1 mouse cellular context compared by ENCODE assay signal in the genomic region with DNA sequence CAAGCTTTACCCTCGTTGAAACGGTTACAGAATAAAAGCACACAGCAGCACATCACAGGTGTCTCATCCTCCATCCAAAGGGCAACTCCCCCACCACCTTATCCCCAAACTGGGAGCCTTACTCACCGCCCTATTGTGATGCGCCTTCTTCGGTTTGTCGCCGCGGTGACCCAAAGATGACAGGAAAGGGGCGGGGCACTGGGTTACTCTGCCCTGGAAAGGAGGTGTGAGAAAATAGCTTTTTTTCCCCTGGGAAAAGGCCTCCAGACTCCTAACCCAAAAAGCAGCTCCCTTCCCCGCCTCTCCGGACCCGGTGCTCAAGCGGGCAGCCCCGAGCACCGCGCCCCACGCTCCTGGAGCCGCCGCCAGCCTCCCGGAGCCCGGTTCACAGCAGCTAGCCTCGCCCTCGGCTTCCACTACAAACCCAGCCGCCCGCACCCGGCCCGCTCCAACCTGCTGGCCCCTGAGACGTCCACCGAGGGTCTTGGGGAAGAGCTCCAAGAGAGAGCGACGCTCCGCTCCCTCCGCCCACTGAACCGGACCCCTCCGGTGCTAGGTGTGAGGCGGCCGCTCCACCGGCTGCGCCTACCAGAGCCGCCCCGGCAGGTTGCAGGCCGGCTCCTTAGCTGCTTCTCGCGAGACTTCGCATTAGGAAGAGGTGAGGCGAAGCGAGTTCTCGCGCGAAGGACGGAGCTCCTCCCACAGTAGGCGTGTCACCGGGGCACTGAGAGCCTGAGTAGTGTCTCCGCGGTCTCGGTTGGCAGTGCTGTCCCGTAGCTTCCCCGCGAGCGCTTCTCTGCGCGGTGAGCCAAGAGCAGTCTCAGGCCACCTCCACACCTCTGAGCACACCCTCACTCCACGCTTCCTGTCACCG.
TF ChIP-seq lines count a peak whose summit lies in the region.

Gene Btbd10, minus strand, starts transcription at position 647 of the 874 bp plus-strand sequence.

TF ChIP-seq in C2C12, 6 proteins besides CTCF, POLR2A, EP300 and RAD21 (continued from another document):
- TF ChIP-seq USF1 (IDR thresholded peaks at IDR 0.05; ENCODE audit: low read depth): no peak
- no peak for TF ChIP-seq MAX (IDR thresholded peaks at IDR 0.05)
